ENCODE assay signal across 15 mouse cellular contexts in the genomic region with DNA sequence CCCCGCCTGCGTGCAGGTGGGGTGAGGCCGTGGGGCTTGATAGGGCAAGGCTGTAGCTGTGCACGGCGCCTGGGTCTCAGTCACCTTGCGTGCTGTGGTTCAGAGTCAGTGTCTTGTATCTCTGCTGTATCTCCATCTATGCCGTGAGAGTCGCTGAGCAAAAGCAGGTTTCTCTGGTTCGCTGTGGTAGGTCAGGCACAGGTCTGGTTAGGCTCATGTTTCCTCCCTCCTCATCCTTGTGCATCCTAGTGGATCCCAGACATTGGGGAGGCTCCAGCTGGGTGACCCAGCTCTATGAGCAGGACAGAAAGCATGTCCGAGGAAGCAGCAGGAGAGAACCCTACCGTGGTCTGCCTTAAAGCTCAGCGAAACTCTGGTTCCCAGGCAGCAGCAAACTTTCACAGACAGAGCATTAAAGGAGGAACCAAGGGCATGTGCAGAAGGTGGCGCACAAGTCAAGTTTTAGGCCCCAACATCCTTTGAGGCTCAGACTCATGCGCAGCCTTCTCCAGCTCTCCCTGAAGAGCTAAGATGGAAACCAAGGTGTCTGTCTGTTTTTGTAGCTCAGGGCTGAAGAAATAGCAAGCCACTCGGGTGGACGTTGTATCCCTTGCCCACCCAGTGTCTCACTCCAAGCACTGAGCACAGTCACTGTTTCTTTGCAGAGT. TPM values are rescaled to one million over a fixed set of nuclear protein-coding genes. Genes with fewer than 3 reads are reported as not detected.
DNase-seq lines count a peak whose midpoint lies in the region; ATAC-seq and TF ChIP-seq lines count a peak whose summit lies in the region.
"Had no signal": no experiment of that assay in that cellular context is flagged by ENCODE, and none has a peak within 500 bp of the region (broad histone marks: within the 10 kb centered on the region; RNA-seq: fewer than 3 reads in every experiment).

No protein-coding gene starts in this region.

- intact Hi-C loops in left cerebral cortex, postnatal 25 days (cut with DNase I): no loop called here

- peak; percentile 51; the same call in 1 of the 2 replicates for TF ChIP-seq CTCF in kidney, postnatal 0 days (IDR thresholded peaks at IDR 0.05; ENCODE audit: low read depth)

- DNase-seq in frontal cortex, postnatal 10 days (ENCODE audit: low spot score in 2 of 2): no peak
- peak; percentile 24 for DNase-seq in kidney, postnatal 0 days (ENCODE audit: low spot score)
- DNase-seq in kidney, postnatal 14 days: no peak
- DNase-seq in ES-CJ7 (ENCODE audit: low read depth, low spot score) (peak; percentile 12), ZHBTc4 (ENCODE audit: low read depth, low spot score) (peak; percentile 55)
- DNase-seq in left cerebral cortex, postnatal 25 days (ENCODE audit: low spot score in 2 of 2): no peak
- DNase-seq: gastrocnemius, postnatal 36 days; heart, postnatal 4 days; kidney, adult 11 months; thymus, adult 2 months had no signal

- no peaks in the 10 kb centered on the region for H3K27me3 ChIP-seq in kidney, postnatal 0 days (ENCODE audit: insufficient read depth, low read length)
- H3K27me3 ChIP-seq: heart, embryonic 12.5 days; neural tube, embryonic 15.5 days had no signal

- H3K4me2 ChIP-seq in kidney, postnatal 0 days (ENCODE audit: low read length): no peak overlapping the region
- H3K4me2 ChIP-seq: heart, embryonic 12.5 days; neural tube, embryonic 15.5 days had no signal

- H3K36me3 ChIP-seq in kidney, postnatal 0 days (ENCODE audit: insufficient read depth, low read length): no peaks in the 10 kb centered on the region
- H3K36me3 ChIP-seq: heart, embryonic 12.5 days had no signal

- H3K4me3 ChIP-seq in kidney, postnatal 0 days (replicated peaks; ENCODE audit: low read depth, low read length): no peak overlapping the region
- H3K4me3 ChIP-seq: heart, embryonic 12.5 days; neural tube, embryonic 15.5 days had no signal

- 0 out of 2 replicates have a peak, but pooled peaks have one; percentile 20 for ATAC-seq in frontal cortex, adult (ENCODE audit: low TSS enrichment)
- peak; percentile 44; the same call in 1 of the 2 replicates for ATAC-seq in kidney, postnatal 0 days (replicated peaks; ENCODE audit: low FRiP score, low read depth)

- no peaks in the 10 kb centered on the region for H3K4me1 ChIP-seq in kidney, postnatal 0 days (replicated peaks; ENCODE audit: insufficient read depth, low read length)
- H3K4me1 ChIP-seq: heart, embryonic 12.5 days had no signal

- H3K27ac ChIP-seq in kidney, postnatal 0 days: no peak overlapping the region
- H3K27ac ChIP-seq: neural tube, embryonic 15.5 days had no signal

- no peaks in the 10 kb centered on the region for H3K9me3 ChIP-seq in kidney, postnatal 0 days (replicated peaks; ENCODE audit: low read length)
- H3K9me3 ChIP-seq: heart, embryonic 12.5 days; neural tube, embryonic 15.5 days had no signal

- 57% methylated on average over 13 of the region's 16 CpGs for WGBS in kidney, postnatal 0 days

- H3K9ac ChIP-seq in kidney, postnatal 0 days (ENCODE audit: low read depth, low read length): no peak overlapping the region
- H3K9ac ChIP-seq: heart, embryonic 12.5 days; neural tube, embryonic 15.5 days had no signal

RNA-seq across cellular contexts. Expression of a gene that starts 51.2 kb away (rescaled TPM):
- polyA plus RNA-seq in kidney, postnatal 0 days (2015; fragmentation: Nextera tagmentation; extraction: Ambion mirVana): 1.7 and 1.9 TPM in 2 replicates
- total RNA-seq in left cerebral cortex, postnatal 25 days (2021): 100 to 1,000 TPM; 246 to 248 TPM
- total RNA-seq: common myeloid progenitor, adult 5-6 weeks; megakaryocyte, adult 5-6 weeks had no signal

Comparison
In these comparisons a context has a peak if more than half of its experiments do, and no peak if none do; other contexts are left out.
1. DNase-seq: peak in kidney, postnatal 0 days (single experiment), ES-CJ7 (single experiment) and ZHBTc4 (single experiment); none in frontal cortex, postnatal 10 days (0 of 2), kidney, postnatal 14 days (single experiment) and left cerebral cortex, postnatal 25 days (0 of 2).